Mouse (Mus musculus): ENCODE data around the gene Pacsin2. TPM values are rescaled to one million over a fixed set of nuclear protein-coding genes. Genes with fewer than 3 reads are reported as not detected.
"Not testable (repeated sequence)": the region's sequence is repeated elsewhere in the genome, so short reads cannot be mapped to it uniquely, and the experiment has no call there.

Gene Pacsin2
- polyA plus RNA-seq, 1 experiment from 2014 or later = 76.4 TPM

DNA sequence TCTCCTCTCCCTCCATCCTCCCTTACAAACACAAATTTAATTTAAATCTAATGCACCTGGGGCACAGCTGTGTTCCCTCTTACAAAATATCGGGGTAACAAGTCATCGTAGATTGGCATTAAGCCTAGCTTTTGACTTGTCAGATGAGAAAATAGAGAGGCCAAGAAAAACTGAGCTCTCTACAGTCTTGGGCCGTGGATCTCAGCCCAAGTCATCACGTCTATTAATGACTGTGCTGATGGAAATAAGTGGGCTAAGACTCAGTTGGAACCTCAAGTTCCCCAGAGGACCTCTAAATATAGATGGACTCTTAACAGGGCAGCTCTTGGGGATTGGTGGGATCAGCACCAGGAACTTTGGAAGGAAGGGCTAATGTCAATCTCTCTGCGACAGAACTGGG, 81.3 kb downstream of the Pacsin2 start:
- WGBS = 89% methylated on average over 5 of the region's 5 CpGs
- Histone ChIP-seq H3K27ac (ENCODE audit: low read length) (no peak overlapping the region), H3K27me3 (replicated peaks; ENCODE audit: control insufficient read depth, insufficient read depth, low read length) (no peaks in the 10 kb centered on the region), H3K4me3 (ENCODE audit: low read length) (no peak overlapping the region), H3K4me2 (ENCODE audit: low read depth, low read length) (no peak overlapping the region), H3K36me3 (ENCODE audit: control insufficient read depth, insufficient read depth, low read length) (peaks cover 30% of the 10 kb centered on the region), H3K9ac (ENCODE audit: low read depth, low read length) (no peak overlapping the region), H3K4me1 (ENCODE audit: control insufficient read depth, insufficient read depth, low read length) (no peaks in the 10 kb centered on the region), H3K9me3 (ENCODE audit: control insufficient read depth, low read length) (no peaks in the 10 kb centered on the region)
- ATAC-seq = no peak

DNA sequence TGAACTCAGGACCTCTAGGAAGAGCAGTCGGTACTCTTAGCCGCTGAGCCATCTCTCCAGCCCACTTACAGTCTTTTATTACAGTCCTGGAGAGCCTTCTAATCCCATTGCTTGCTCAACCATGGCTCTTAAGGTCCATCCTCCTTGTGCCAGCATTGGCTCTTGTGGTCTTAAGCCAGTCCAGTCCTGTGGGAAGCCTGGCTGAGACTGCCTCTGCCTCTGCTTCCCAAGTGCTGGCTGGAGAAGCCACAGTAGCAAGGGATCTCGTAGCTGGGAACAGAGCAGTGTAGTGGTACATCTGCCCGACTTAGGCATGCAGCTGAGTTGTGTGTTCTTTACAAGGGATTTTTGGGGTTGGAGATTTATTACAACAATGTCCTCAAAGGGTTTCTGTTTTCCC, 81.9 kb downstream of the Pacsin2 start:
- Histone ChIP-seq H3K9me3 (ENCODE audit: control insufficient read depth, low read length) (no peaks in the 10 kb centered on the region), H3K4me2 (ENCODE audit: low read depth, low read length) (no peak overlapping the region), H3K4me1 (ENCODE audit: control insufficient read depth, insufficient read depth, low read length) (no peaks in the 10 kb centered on the region), H3K27ac (ENCODE audit: low read length) (no peak overlapping the region), H3K27me3 (replicated peaks; ENCODE audit: control insufficient read depth, insufficient read depth, low read length) (no peaks in the 10 kb centered on the region), H3K4me3 (ENCODE audit: low read length) (no peak overlapping the region), H3K36me3 (ENCODE audit: control insufficient read depth, insufficient read depth, low read length) (peaks cover 30% of the 10 kb centered on the region), H3K9ac (ENCODE audit: low read depth, low read length) (no peak overlapping the region)
- ATAC-seq = no peak
- 95% methylated on average over 4 of the region's 4 CpGs for WGBS

GRCm38 (mm10) chr15:83377153-83377552, 87.3 kb downstream of the Pacsin2 start:
- Histone ChIP-seq H3K4me2 (ENCODE audit: low read depth, low read length) (no peak overlapping the region), H3K4me1 (ENCODE audit: control insufficient read depth, insufficient read depth, low read length) (peaks cover 8% of the 10 kb centered on the region), H3K27me3 (replicated peaks; ENCODE audit: control insufficient read depth, insufficient read depth, low read length) (no peaks in the 10 kb centered on the region), H3K4me3 (ENCODE audit: low read length) (no peak overlapping the region), H3K9ac (ENCODE audit: low read depth, low read length) (no peak overlapping the region), H3K36me3 (ENCODE audit: control insufficient read depth, insufficient read depth, low read length) (peaks cover 12% of the 10 kb centered on the region; the same call in 1 of the 2 replicates), H3K27ac (ENCODE audit: low read length) (no peak overlapping the region), H3K9me3 (ENCODE audit: control insufficient read depth, low read length) (no peaks in the 10 kb centered on the region)
- 75% methylated on average over 4 of the region's 4 CpGs for WGBS
- no peak for ATAC-seq

DNA sequence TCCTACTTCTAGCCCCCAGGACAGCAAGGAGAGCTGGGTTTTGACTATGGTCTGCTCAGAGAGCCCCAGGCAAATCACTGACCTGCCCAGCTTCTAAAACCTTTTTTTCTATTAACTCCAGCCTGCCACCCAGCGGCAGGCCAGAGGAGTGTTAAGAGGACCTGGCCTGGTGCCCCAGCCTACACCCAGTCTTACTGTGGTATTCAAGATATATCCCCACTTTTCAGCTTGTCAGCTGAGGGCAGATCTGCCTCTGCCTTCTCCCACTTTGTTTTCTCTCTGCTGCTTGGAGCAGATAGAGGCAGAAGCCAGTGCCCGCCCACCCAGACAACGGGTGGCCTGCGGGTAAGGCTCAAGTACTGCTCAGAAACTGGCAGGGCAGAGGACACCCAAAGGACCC, 89.3 kb downstream of the Pacsin2 start:
- H3K9me3 ChIP-seq (ENCODE audit: control insufficient read depth, low read length) = no peaks in the 10 kb centered on the region
- H3K9ac ChIP-seq (ENCODE audit: low read depth, low read length) = no peak overlapping the region
- H3K4me2 ChIP-seq (ENCODE audit: low read depth, low read length) = no peak overlapping the region
- peaks cover 8% of the 10 kb centered on the region; the same call in 1 of the 2 replicates for H3K36me3 ChIP-seq (ENCODE audit: control insufficient read depth, insufficient read depth, low read length)
- no peaks in the 10 kb centered on the region for H3K27me3 ChIP-seq (replicated peaks; ENCODE audit: control insufficient read depth, insufficient read depth, low read length)
- H3K4me3 ChIP-seq (ENCODE audit: low read length) = no peak overlapping the region
- peaks cover 8% of the 10 kb centered on the region for H3K4me1 ChIP-seq (ENCODE audit: control insufficient read depth, insufficient read depth, low read length)
- WGBS = 59% methylated on average over 4 of the region's 4 CpGs
- H3K27ac ChIP-seq (ENCODE audit: low read length) = no peak overlapping the region
- ATAC-seq = peak; percentile 67

- Histone ChIP-seq H3K9ac (ENCODE audit: low read depth, low read length) (no peak overlapping the region), H3K9me3 (ENCODE audit: control insufficient read depth, low read length) (no peaks in the 10 kb centered on the region)
- ATAC-seq = peak; percentile 49
Observed at GRCm38 (mm10) chr15:83374076-83374475, 90.3 kb downstream of the Pacsin2 start.

DNA sequence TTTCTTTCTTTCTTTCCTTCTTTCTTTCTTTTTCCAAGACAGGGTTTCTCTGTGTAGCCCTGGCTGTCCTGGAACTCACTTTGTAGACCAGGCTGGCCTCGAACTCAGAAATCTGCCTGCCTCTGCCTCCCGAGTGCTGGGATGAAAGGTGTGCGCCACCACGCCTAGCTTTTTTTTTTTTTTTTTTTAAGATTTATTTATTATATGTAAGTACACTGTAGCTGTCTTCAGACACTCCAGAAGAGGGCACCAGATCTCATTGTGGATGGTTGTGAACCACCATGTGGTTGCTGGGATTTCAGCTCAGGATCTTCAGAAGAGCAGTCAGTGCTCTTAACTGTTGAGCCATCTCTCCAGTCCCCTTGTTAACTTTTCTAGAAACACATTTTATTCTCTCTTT, 95.7 kb downstream of the Pacsin2 start:
- H3K27ac ChIP-seq (ENCODE audit: low read length); ATAC-seq; H3K27me3 ChIP-seq (replicated peaks; ENCODE audit: control insufficient read depth, insufficient read depth, low read length); H3K9me3 ChIP-seq (ENCODE audit: control insufficient read depth, low read length); H3K9ac ChIP-seq (ENCODE audit: low read depth, low read length); H3K4me3 ChIP-seq (ENCODE audit: low read length); H3K4me1 ChIP-seq (ENCODE audit: control insufficient read depth, insufficient read depth, low read length); H3K4me2 ChIP-seq (ENCODE audit: low read depth, low read length); H3K36me3 ChIP-seq (ENCODE audit: control insufficient read depth, insufficient read depth, low read length): not testable (repeated sequence)
- 89% methylated on average over 4 of the region's 4 CpGs for WGBS

More at GRCm38 (mm10) chr15:83374076-83374475, 90.3 kb downstream of the Pacsin2 start:
- H3K36me3 ChIP-seq (ENCODE audit: control insufficient read depth, insufficient read depth, low read length) = peaks cover 6% of the 10 kb centered on the region; the same call in 1 of the 2 replicates
- H3K4me2 ChIP-seq (ENCODE audit: low read depth, low read length) = no peak overlapping the region
- peaks cover 8% of the 10 kb centered on the region for H3K4me1 ChIP-seq (ENCODE audit: control insufficient read depth, insufficient read depth, low read length)
- peak overlapping the region; percentile 27; the same call in 1 of the 2 replicates for H3K27ac ChIP-seq (ENCODE audit: low read length)
- H3K4me3 ChIP-seq (ENCODE audit: low read length) = no peak overlapping the region
- H3K27me3 ChIP-seq (replicated peaks; ENCODE audit: control insufficient read depth, insufficient read depth, low read length) = no peaks in the 10 kb centered on the region

GRCm38 (mm10) chr15:83368261-83368660, 96.1 kb downstream of the Pacsin2 start:
- Histone ChIP-seq H3K36me3 (ENCODE audit: control insufficient read depth, insufficient read depth, low read length) (no peaks in the 10 kb centered on the region), H3K27me3 (replicated peaks; ENCODE audit: control insufficient read depth, insufficient read depth, low read length) (no peaks in the 10 kb centered on the region), H3K4me1 (ENCODE audit: control insufficient read depth, insufficient read depth, low read length) (no peaks in the 10 kb centered on the region; the same call in 1 of the 2 replicates), H3K4me2 (ENCODE audit: low read depth, low read length) (no peak overlapping the region), H3K4me3 (ENCODE audit: low read length) (no peak overlapping the region), H3K27ac (ENCODE audit: low read length) (peak overlapping the region; percentile 63), H3K9ac (ENCODE audit: low read depth, low read length) (no peak overlapping the region), H3K9me3 (ENCODE audit: control insufficient read depth, low read length) (no peaks in the 10 kb centered on the region)
- peak; percentile 62 for ATAC-seq
- WGBS = 61% methylated on average over 2 of the region's 2 CpGs

GRCm38 (mm10) chr15:83366933-83367552, 97.4 kb downstream of the Pacsin2 start:
- Histone ChIP-seq H3K9me3 (ENCODE audit: control insufficient read depth, low read length) (no peaks in the 10 kb centered on the region), H3K4me2 (ENCODE audit: low read depth, low read length) (peak overlapping the region; percentile 85), H3K36me3 (ENCODE audit: control insufficient read depth, insufficient read depth, low read length) (no peaks in the 10 kb centered on the region), H3K27me3 (replicated peaks; ENCODE audit: control insufficient read depth, insufficient read depth, low read length) (no peaks in the 10 kb centered on the region), H3K27ac (ENCODE audit: low read length) (no peak overlapping the region), H3K9ac (ENCODE audit: low read depth, low read length) (peak overlapping the region; percentile 65), H3K4me1 (ENCODE audit: control insufficient read depth, insufficient read depth, low read length) (no peaks in the 10 kb centered on the region; the same call in 1 of the 2 replicates), H3K4me3 (ENCODE audit: low read length) (peak overlapping the region; percentile 56)
- WGBS = 16% methylated on average over 58 of the region's 58 CpGs
- peak; percentile 94 for ATAC-seq

DNA sequence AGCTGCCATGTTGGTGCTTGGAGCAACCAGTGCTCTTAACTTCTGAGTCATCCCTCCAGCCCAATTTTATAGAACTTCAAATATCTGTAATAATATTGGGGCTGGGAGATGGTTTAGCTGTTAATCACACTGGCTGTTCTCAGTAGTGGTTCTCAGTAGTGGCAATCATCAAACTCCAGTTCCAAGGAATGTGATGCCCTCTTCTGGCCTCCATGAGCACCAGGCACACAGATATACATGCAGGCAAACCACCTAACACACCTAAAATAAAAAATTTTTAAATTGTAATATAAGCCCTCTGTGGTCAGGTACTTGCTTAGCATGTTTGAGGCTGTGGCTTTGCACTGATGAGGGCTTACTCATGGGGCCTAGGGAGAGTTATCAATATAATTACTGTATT, 98.7 kb downstream of the Pacsin2 start:
- no peak overlapping the region; the same call in 1 of the 2 replicates for H3K4me3 ChIP-seq (ENCODE audit: low read length)
- H3K9ac ChIP-seq (ENCODE audit: low read depth, low read length) = no peak overlapping the region
- no peaks in the 10 kb centered on the region for H3K36me3 ChIP-seq (ENCODE audit: control insufficient read depth, insufficient read depth, low read length)
- no peaks in the 10 kb centered on the region; the same call in 1 of the 2 replicates for H3K4me1 ChIP-seq (ENCODE audit: control insufficient read depth, insufficient read depth, low read length)
- H3K27ac ChIP-seq (ENCODE audit: low read length) = no peak overlapping the region
- H3K27me3 ChIP-seq (replicated peaks; ENCODE audit: control insufficient read depth, insufficient read depth, low read length) = no peaks in the 10 kb centered on the region
- peak overlapping the region; percentile 85 for H3K4me2 ChIP-seq (ENCODE audit: low read depth, low read length)
- no peak for ATAC-seq
- no peaks in the 10 kb centered on the region for H3K9me3 ChIP-seq (ENCODE audit: control insufficient read depth, low read length)

- Histone ChIP-seq H3K4me1 (ENCODE audit: control insufficient read depth, insufficient read depth, low read length) (no peaks in the 10 kb centered on the region; the same call in 1 of the 2 replicates), H3K27me3 (replicated peaks; ENCODE audit: control insufficient read depth, insufficient read depth, low read length) (no peaks in the 10 kb centered on the region), H3K4me2 (ENCODE audit: low read depth, low read length) (no peak overlapping the region), H3K4me3 (ENCODE audit: low read length) (no peak overlapping the region), H3K27ac (ENCODE audit: low read length) (no peak overlapping the region), H3K9ac (ENCODE audit: low read depth, low read length) (no peak overlapping the region), H3K36me3 (ENCODE audit: control insufficient read depth, insufficient read depth, low read length) (no peaks in the 10 kb centered on the region), H3K9me3 (ENCODE audit: control insufficient read depth, low read length) (no peaks in the 10 kb centered on the region)
- 60% methylated on average over 3 of the region's 3 CpGs for WGBS
- no peak for ATAC-seq
Observed at GRCm38 (mm10) chr15:83364194-83364593, 100.2 kb downstream of the Pacsin2 start.

Measured in intestine, embryonic 16.5 days (tissue).